Mouse (Mus musculus) CH12.LX (cell line): ENCODE data around the gene Pigk. TPM values are rescaled to one million over a fixed set of nuclear protein-coding genes. Genes with fewer than 3 reads are reported as not detected.

Experiments
- DNase-seq: peaks from one replicate; pipeline ENCODE4 v3.0.0-alpha.2; 2013; ENCODE audit errors: extremely low read depth
- H3K27ac ChIP-seq: 2 replicates; pipeline ENCODE4 v1.5.1; 2012; ENCODE audit warnings: low read depth, mild to moderate bottlenecking, control low read depth, moderate library complexity; ENCODE audit not compliant: insufficient read depth
- H3K27me3 ChIP-seq: replicated peaks from 2 replicates; pipeline ENCODE3; 2012; ENCODE audit warnings: inconsistent platforms
- H3K36me3 ChIP-seq, 2 experiments: replicated peaks in 1 of 2; 2 replicates each; pipeline versions ENCODE3 to v1.6.1; 2012; ENCODE audit warnings: inconsistent platforms in 1 of 2, low read length in 1 of 2, mild to moderate bottlenecking in 1 of 2, mixed read lengths in 1 of 2, moderate library complexity in 1 of 2; ENCODE audit not compliant: control insufficient read depth in 1 of 2, insufficient read depth in 1 of 2
- H3K4me1 ChIP-seq, 2 experiments: 2 replicates each; pipeline ENCODE4 v1.6.1; 2012; ENCODE audit warnings: inconsistent platforms in 1 of 2, moderate library complexity in 1 of 2; ENCODE audit not compliant: insufficient read depth in 2 of 2, control insufficient read depth in 1 of 2
- H3K4me2 ChIP-seq: 2 replicates; pipeline ENCODE4 v1.6.1; 2012; ENCODE audit warnings: low read depth, mild to moderate bottlenecking, control low read depth; ENCODE audit not compliant: poor library complexity, insufficient read depth, severe bottlenecking
- H3K4me3 ChIP-seq, 3 experiments: fragments of 150-350 bp in 1 of 3; sonication (generic) in 1 of 3; replicated peaks in 1 of 3; 2 replicates each; pipeline versions ENCODE3 to v1.5.1; 2011 to 2012; ENCODE audit warnings: low read depth in 2 of 3, low read length in 2 of 3, mild to moderate bottlenecking in 2 of 3, moderate library complexity in 2 of 3, control low read depth in 1 of 3, improper control_type of control experiment in 1 of 3, inconsistent platforms in 1 of 3, mixed read lengths in 1 of 3; ENCODE audit not compliant: poor library complexity in 1 of 3
- H3K79me2 ChIP-seq: replicated peaks from 2 replicates; pipeline ENCODE4 v1.6.1; 2012; ENCODE audit warnings: mild to moderate bottlenecking, moderate library complexity; ENCODE audit not compliant: control insufficient read depth, poor library complexity, insufficient read depth, severe bottlenecking; ENCODE audit errors: extremely low read depth
- H3K9ac ChIP-seq: 2 replicates; pipeline ENCODE4 v1.6.1; 2012; ENCODE audit warnings: low read depth, mild to moderate bottlenecking, control low read depth, moderate library complexity; ENCODE audit not compliant: insufficient read depth
- H3K9me3 ChIP-seq: replicated peaks from 2 replicates; pipeline ENCODE3; 2012; ENCODE audit warnings: low read length, inconsistent platforms, mixed read lengths
- CHD2 ChIP-seq: IDR thresholded peaks from 2 replicates; pipeline ENCODE4 v1.6.1; 2011; ENCODE audit warnings: low read length, improper control_type of control experiment
- E2F4 ChIP-seq: IDR thresholded peaks from 2 replicates; pipeline ENCODE4 v1.6.1; 2011; ENCODE audit warnings: low read depth, low read length, improper control_type of control experiment; ENCODE audit not compliant: insufficient replicate concordance
- EP300 ChIP-seq: IDR thresholded peaks from 2 replicates; pipeline ENCODE4 v1.6.1; 2011; ENCODE audit warnings: low read length, improper control_type of control experiment
- ETS1 ChIP-seq: conservative IDR thresholded peaks from 2 replicates; pipeline ENCODE4 v1.6.1; 2012; ENCODE audit warnings: low read depth, mild to moderate bottlenecking, inconsistent platforms, low read length, improper control_type of control experiment, moderate library complexity
- HCFC1 ChIP-seq: IDR thresholded peaks from 2 replicates; pipeline ENCODE4 v1.6.1; 2012; ENCODE audit warnings: low read depth, mild to moderate bottlenecking, inconsistent platforms, low read length, improper control_type of control experiment
- IRF4 ChIP-seq: IDR thresholded peaks from 2 replicates; pipeline ENCODE4 v1.6.1; 2014; ENCODE audit warnings: low read depth, mild to moderate bottlenecking, inconsistent platforms, low read length, improper control_type of control experiment
- MAX ChIP-seq: IDR thresholded peaks from 2 replicates; pipeline ENCODE4 v1.6.1; 2011; ENCODE audit warnings: low read length, improper control_type of control experiment
- MAZ ChIP-seq: IDR thresholded peaks from 2 replicates; pipeline ENCODE4 v1.6.1; 2012; ENCODE audit warnings: low read depth, mild to moderate bottlenecking, inconsistent platforms, low read length, improper control_type of control experiment, moderate library complexity
- MYC ChIP-seq: IDR thresholded peaks from 2 replicates; pipeline ENCODE4 v1.6.1; 2011; ENCODE audit warnings: low read depth, mild to moderate bottlenecking, improper control_type of control experiment, low read length
- TBP ChIP-seq: conservative IDR thresholded peaks from 2 replicates; pipeline ENCODE4 v1.6.1; 2011; ENCODE audit warnings: low read depth, low read length, improper control_type of control experiment
- dilution Hi-C: fragments of 300-500 bp; cut with MboI; formaldehyde crosslinking; loops from 2 replicates; pipeline ENCODE4 v1.14.3; 2020; ENCODE audit warnings: low sequenced_read_pairs; ENCODE audit not compliant: extremely low pct_unique_long_range_greater_than_20kb, extremely low pct_ligation_motif_present
- in situ Hi-C: fragments of 300-500 bp; cut with MboI; formaldehyde crosslinking; loops from 3 replicates; pipeline ENCODE4 v1.14.3; 2019; ENCODE audit warnings: low sequenced_read_pairs, low pct_ligation_motif_present, low pct_unique_long_range_greater_than_20kb, mixed read lengths
- polyA plus RNA-seq: library from polyadenylated mRNA; unstranded; fragments of >175 nt; gene quantifications from 2 replicates; pipeline ENCODE4 v1.2.1, GENCODE M21; 2012; ENCODE audit warnings: low read depth; ENCODE audit not compliant: insufficient read length
- total RNA-seq, 2 experiments: library from RNA; depleted of rRNA; stranded (reverse); fragments of 300-350 nt in 1 of 2; fragments of >200 nt in 1 of 2; gene quantifications; 2 replicates each; pipeline ENCODE4 v1.2.3; 2012 to 2014

The Pigk gene
- total and polyA plus RNA-seq, 3 experiments, result 56.4 to 79.3 (median 67.5) TPM

- no peak for DNase-seq
- H3K9me3 ChIP-seq, result no peaks in the 10 kb centered on the region
- peaks cover 0 to 7% of the 10 kb centered on the region in 2 experiments; a peak in 1 of 4 replicates for H3K4me1 ChIP-seq
- dilution Hi-C loops (loop anchor here (10.0 kb wide), 1 partner anchor 57 kb away; no protein-coding TSS in a partner anchor), in situ Hi-C loops (no loop called here)
- H3K36me3 ChIP-seq, result no peaks in the 10 kb centered on the region
- TF ChIP-seq ETS1, result no peak
- TF ChIP-seq TBP, result no peak
- H3K4me3 ChIP-seq, result no peak overlapping the region
- no peak overlapping the region for H3K9ac ChIP-seq
- H3K27ac ChIP-seq, result no peak overlapping the region
- no peak overlapping the region for H3K4me2 ChIP-seq
- no peaks in the 10 kb centered on the region for H3K27me3 ChIP-seq
- no peaks in the 10 kb centered on the region for H3K79me2 ChIP-seq
Measured at GRCm38 (mm10) chr3:152888116-152888515, 174.2 kb downstream of the Pigk start.

GRCm38 (mm10) chr3:152894935-152895334 is 181.0 kb downstream of the Pigk start:
- no peaks in the 10 kb centered on the region for H3K36me3 ChIP-seq
- no peak overlapping the region for H3K4me3 ChIP-seq
- no peaks in the 10 kb centered on the region for H3K27me3 ChIP-seq
- no peak overlapping the region for H3K9ac ChIP-seq
- no peak for TF ChIP-seq MAZ
- peak; percentile 11; the same call in 1 of the 2 replicates for TF ChIP-seq EP300
- TF ChIP-seq, all 38 proteins: peak for 1
- no peak overlapping the region for H3K4me2 ChIP-seq
- no peaks in the 10 kb centered on the region for H3K9me3 ChIP-seq
- dilution Hi-C loops, result no loop called here
- peaks cover 0 to 9% of the 10 kb centered on the region in 2 experiments; a peak in 2 of 4 replicates for H3K4me1 ChIP-seq
- DNase-seq, result peak; percentile 59
- in situ Hi-C loops, result no loop called here
- no peaks in the 10 kb centered on the region for H3K79me2 ChIP-seq
- H3K27ac ChIP-seq, result no peak overlapping the region

- Histone ChIP-seq H3K27ac (no peak overlapping the region), H3K27me3 (no peaks in the 10 kb centered on the region), H3K4me3 (no peak overlapping the region), H3K9me3 (no peaks in the 10 kb centered on the region)
- in situ Hi-C loops, result no loop called here
- TF ChIP-seq IRF4 (no peak), E2F4 (no peak), CHD2 (no peak), MAX (no peak), TBP (no peak), MYC (no peak), HCFC1 (no peak)
- TF ChIP-seq, all 38 proteins: peak for 0
- Histone ChIP-seq H3K4me1 (peaks cover 0 to 9% of the 10 kb centered on the region in 2 experiments; a peak in 2 of 4 replicates), H3K9ac (no peak overlapping the region), H3K79me2 (no peaks in the 10 kb centered on the region), H3K4me2 (no peak overlapping the region), H3K36me3 (no peaks in the 10 kb centered on the region)
- dilution Hi-C loops, result no loop called here
- DNase-seq, result no peak
Measured at GRCm38 (mm10) chr3:152896111-152896510, 182.2 kb downstream of the Pigk start.
